Mouse (Mus musculus): ENCODE data around the gene Ctnnd2.

Ctnnd2 gene

GRCm38 (mm10) chr15:30240881-30241280, 68.5 kb downstream of the Ctnnd2 start:
- DNase-seq (ENCODE audit: low spot score in 2 of 2), result no peak

GRCm38 (mm10) chr15:30268822-30269221, 96.4 kb downstream of the Ctnnd2 start:
- no peak for DNase-seq (ENCODE audit: low spot score in 2 of 2)

- DNase-seq (ENCODE audit: low spot score in 2 of 2), result no peak
Observed at GRCm38 (mm10) chr15:30271141-30271572, 98.8 kb downstream of the Ctnnd2 start.

GRCm38 (mm10) chr15:30272326-30272725, 99.9 kb downstream of the Ctnnd2 start:
- DNase-seq (ENCODE audit: low spot score in 2 of 2), result no peak

GRCm38 (mm10) chr15:30275721-30276120, 103.3 kb downstream of the Ctnnd2 start:
- no peak for DNase-seq (ENCODE audit: low spot score in 2 of 2)

- no peak for DNase-seq (ENCODE audit: low spot score in 2 of 2)
Observed at GRCm38 (mm10) chr15:30276691-30277090, 104.3 kb downstream of the Ctnnd2 start.

- DNase-seq (ENCODE audit: low spot score in 2 of 2), result no peak
Observed at GRCm38 (mm10) chr15:30278610-30279009, 106.2 kb downstream of the Ctnnd2 start.

- no peak for DNase-seq (ENCODE audit: low spot score in 2 of 2)
Observed at GRCm38 (mm10) chr15:30285572-30286244, 113.3 kb downstream of the Ctnnd2 start.

- DNase-seq (ENCODE audit: low spot score in 2 of 2), result peak in 1 of 2 experiments; percentile 27
Observed at GRCm38 (mm10) chr15:30286245-30286642, 113.9 kb downstream of the Ctnnd2 start.

GRCm38 (mm10) chr15:30302824-30303223, 130.4 kb downstream of the Ctnnd2 start:
- no peak for DNase-seq (ENCODE audit: low spot score in 2 of 2)

- DNase-seq (ENCODE audit: low spot score in 2 of 2), result no peak
Observed at GRCm38 (mm10) chr15:30306437-30306836, 134.0 kb downstream of the Ctnnd2 start.

- DNase-seq (ENCODE audit: low spot score in 2 of 2), result no peak
Observed at GRCm38 (mm10) chr15:30322543-30322942, 150.2 kb downstream of the Ctnnd2 start.

GRCm38 (mm10) chr15:30333336-30334310, 161.2 kb downstream of the Ctnnd2 start:
- no peak for DNase-seq (ENCODE audit: low spot score in 2 of 2)

- DNase-seq (ENCODE audit: low spot score in 2 of 2), result no peak
Observed at GRCm38 (mm10) chr15:30338585-30339197, 166.3 kb downstream of the Ctnnd2 start.

GRCm38 (mm10) chr15:30345754-30346153, 173.4 kb downstream of the Ctnnd2 start:
- no peak for DNase-seq (ENCODE audit: low spot score in 2 of 2)

GRCm38 (mm10) chr15:30364491-30364890, 192.1 kb downstream of the Ctnnd2 start:
- no peak for DNase-seq (ENCODE audit: low spot score in 2 of 2)

- DNase-seq (ENCODE audit: low spot score in 2 of 2), result no peak
Observed at GRCm38 (mm10) chr15:30369997-30370396, 197.6 kb downstream of the Ctnnd2 start.

- DNase-seq (ENCODE audit: low spot score in 2 of 2), result no peak
Observed at GRCm38 (mm10) chr15:30371151-30371550, 198.8 kb downstream of the Ctnnd2 start.

GRCm38 (mm10) chr15:30373654-30374215, 201.3 kb downstream of the Ctnnd2 start:
- no peak for DNase-seq (ENCODE audit: low spot score in 2 of 2)

GRCm38 (mm10) chr15:30374907-30375306, 202.5 kb downstream of the Ctnnd2 start:
- DNase-seq (ENCODE audit: low spot score in 2 of 2), result no peak

GRCm38 (mm10) chr15:30383075-30383842, 210.9 kb downstream of the Ctnnd2 start:
- no peak for DNase-seq (ENCODE audit: low spot score in 2 of 2)

Measured in cerebellum, postnatal 4 days (tissue).